Mouse (Mus musculus) MEL (cell line): ENCODE data around the gene Rnf141. TPM values are rescaled to one million over a fixed set of nuclear protein-coding genes. Genes with fewer than 3 reads are reported as not detected.

ENCODE experiments used
- DNase-seq: peaks from one replicate; pipeline ENCODE4 v3.0.0; 2011; ENCODE audit warnings: low read depth, low spot score
- H3K27ac ChIP-seq: 2 replicates; pipeline ENCODE4 v1.5.1; 2012; ENCODE audit warnings: low read depth, mild to moderate bottlenecking, control low read depth, low read length, moderate library complexity; ENCODE audit not compliant: control insufficient read depth
- H3K27me3 ChIP-seq, 2 experiments: fragments of 150-350 bp in 1 of 2; sonication (generic) in 1 of 2; 2 replicates each; pipeline ENCODE4 v1.6.1; 2012; ENCODE audit warnings: low read length in 2 of 2, mild to moderate bottlenecking in 2 of 2, improper control_type of control experiment in 1 of 2, moderate library complexity in 1 of 2; ENCODE audit not compliant: insufficient read depth in 2 of 2, control insufficient read depth in 1 of 2
- H3K36me3 ChIP-seq, 2 experiments: 2 replicates each; pipeline ENCODE4 v1.6.1; 2012 to 2014; ENCODE audit warnings: low read length in 2 of 2, improper control_type of control experiment in 1 of 2, inconsistent platforms in 1 of 2, mild to moderate bottlenecking in 1 of 2; ENCODE audit not compliant: insufficient read depth in 2 of 2, control insufficient read depth in 1 of 2
- H3K4me1 ChIP-seq, 2 experiments: fragments of 150-350 bp in 1 of 2; sonication (generic) in 1 of 2; 2 replicates each; pipeline ENCODE4 v1.6.1; 2012; ENCODE audit warnings: low read length in 2 of 2, improper control_type of control experiment in 1 of 2, mild to moderate bottlenecking in 1 of 2; ENCODE audit not compliant: insufficient read depth in 2 of 2, control insufficient read depth in 1 of 2
- H3K4me3 ChIP-seq, 2 experiments: fragments of 150-350 bp in 1 of 2; sonication (generic) in 1 of 2; 2 replicates each; pipeline ENCODE4 v1.5.1; 2012; ENCODE audit warnings: low read depth in 2 of 2, low read length in 2 of 2, mild to moderate bottlenecking in 2 of 2, moderate library complexity in 2 of 2, control low read depth in 1 of 2, improper control_type of control experiment in 1 of 2; ENCODE audit not compliant: control insufficient read depth in 1 of 2, insufficient read depth in 1 of 2
- H3K79me2 ChIP-seq: 2 replicates; pipeline ENCODE4 v1.6.1; 2012; ENCODE audit warnings: mild to moderate bottlenecking, low read length, moderate library complexity; ENCODE audit not compliant: control insufficient read depth, poor library complexity, insufficient read depth
- H3K9ac ChIP-seq: 2 replicates; pipeline ENCODE4 v1.6.1; 2012; ENCODE audit warnings: low read depth, mild to moderate bottlenecking, control low read depth, low read length, moderate library complexity; ENCODE audit not compliant: control insufficient read depth, poor library complexity, severe bottlenecking
- H3K9me3 ChIP-seq: fragments of 150-350 bp; sonication (generic); replicated peaks from 2 replicates; pipeline ENCODE4 v1.6.1; 2012; ENCODE audit warnings: mild to moderate bottlenecking, low read length, improper control_type of control experiment, moderate library complexity; ENCODE audit not compliant: insufficient read depth
- CHD1 ChIP-seq: IDR thresholded peaks from 2 replicates; pipeline ENCODE4 v1.6.1; 2012; ENCODE audit warnings: low read depth, mild to moderate bottlenecking, inconsistent platforms, low read length, improper control_type of control experiment
- CHD2 ChIP-seq: IDR thresholded peaks from 2 replicates; pipeline ENCODE4 v1.6.1; 2011; ENCODE audit warnings: low read length, improper control_type of control experiment
- CTCF ChIP-seq, 3 experiments: IDR thresholded peaks in 2 of 3; conservative IDR thresholded peaks in 1 of 3; 2 replicates each; pipeline ENCODE4 v1.5.1; 2011 to 2012; ENCODE audit warnings: low read length in 3 of 3, low read depth in 2 of 3, mild to moderate bottlenecking in 2 of 3, improper control_type of control experiment in 1 of 3, inconsistent platforms in 1 of 3, mixed read lengths in 1 of 3, moderate library complexity in 1 of 3; ENCODE audit not compliant: control insufficient read depth in 1 of 3, insufficient read depth in 1 of 3, poor library complexity in 1 of 3, severe bottlenecking in 1 of 3
- E2F4 ChIP-seq: IDR thresholded peaks from 2 replicates; pipeline ENCODE4 v1.6.1; 2011; ENCODE audit warnings: low read depth, low read length, improper control_type of control experiment, borderline replicate concordance
- EP300 ChIP-seq, 2 experiments: IDR thresholded peaks; 2 replicates each; pipeline ENCODE4 v1.6.1; 2011; ENCODE audit warnings: improper control_type of control experiment in 2 of 2, low read length in 2 of 2, low read depth in 1 of 2, mild to moderate bottlenecking in 1 of 2
- ETS1 ChIP-seq: IDR thresholded peaks from 2 replicates; pipeline ENCODE4 v1.6.1; 2012; ENCODE audit warnings: low read depth, mild to moderate bottlenecking, inconsistent platforms, low read length, improper control_type of control experiment, moderate library complexity
- HCFC1 ChIP-seq: IDR thresholded peaks from 2 replicates; pipeline ENCODE4 v1.6.1; 2012; ENCODE audit warnings: low read depth, mild to moderate bottlenecking, inconsistent platforms, low read length, improper control_type of control experiment, moderate library complexity
- JUND ChIP-seq: IDR thresholded peaks from 2 replicates; pipeline ENCODE4 v1.6.1; 2011; ENCODE audit warnings: low read depth, mild to moderate bottlenecking, improper control_type of control experiment, low read length
- KAT2A ChIP-seq: conservative IDR thresholded peaks from 2 replicates; pipeline ENCODE4 v1.6.1; 2012; ENCODE audit warnings: low read depth, low read length, improper control_type of control experiment, inconsistent platforms
- MAFK ChIP-seq: IDR thresholded peaks from 2 replicates; pipeline ENCODE4 v1.6.1; 2011; ENCODE audit warnings: low read depth, mild to moderate bottlenecking, low read length, improper control_type of control experiment, borderline replicate concordance
- MEF2A ChIP-seq: IDR thresholded peaks from 2 replicates; pipeline ENCODE4 v1.6.1; 2014; ENCODE audit warnings: low read depth, mild to moderate bottlenecking, inconsistent platforms, low read length, improper control_type of control experiment; ENCODE audit not compliant: poor library complexity, insufficient replicate concordance, severe bottlenecking; ENCODE audit errors: extremely low read depth
- MXI1 ChIP-seq: IDR thresholded peaks from 2 replicates; pipeline ENCODE4 v1.6.1; 2011; ENCODE audit warnings: mild to moderate bottlenecking, low read depth, low read length, improper control_type of control experiment
- MYB ChIP-seq: IDR thresholded peaks from 2 replicates; pipeline ENCODE4 v1.6.1; 2011; ENCODE audit warnings: mild to moderate bottlenecking, low read depth, low read length, improper control_type of control experiment
- MYC ChIP-seq: IDR thresholded peaks from 2 replicates; pipeline ENCODE4 v1.6.1; 2011; ENCODE audit warnings: low read depth, mild to moderate bottlenecking, low read length, improper control_type of control experiment, moderate library complexity
- NRF1 ChIP-seq: IDR thresholded peaks from 2 replicates; pipeline ENCODE4 v1.6.1; 2014; ENCODE audit warnings: low read depth, mild to moderate bottlenecking, inconsistent platforms, low read length, improper control_type of control experiment, moderate library complexity; ENCODE audit not compliant: poor library complexity, insufficient read depth, severe bottlenecking
- POLR2A ChIP-seq, 2 experiments: IDR thresholded peaks; 2 replicates each; pipeline ENCODE4 v1.6.1; 2011 to 2012; ENCODE audit warnings: low read length in 2 of 2, mild to moderate bottlenecking in 2 of 2, control low read depth in 1 of 2, improper control_type of control experiment in 1 of 2, low read depth in 1 of 2, moderate library complexity in 1 of 2; ENCODE audit not compliant: control insufficient read depth in 1 of 2, insufficient read depth in 1 of 2, poor library complexity in 1 of 2
- POLR2AphosphoS2 ChIP-seq: IDR thresholded peaks from 2 replicates; pipeline ENCODE4 v1.6.1; 2011; ENCODE audit warnings: low read length, improper control_type of control experiment
- POLR2AphosphoS5 ChIP-seq: IDR thresholded peaks from 2 replicates; pipeline ENCODE4 v1.6.1; 2012; ENCODE audit warnings: low read depth, borderline replicate concordance, mild to moderate bottlenecking, inconsistent platforms, low read length, moderate library complexity, mixed read lengths
- RAD21 ChIP-seq: IDR thresholded peaks from 2 replicates; pipeline ENCODE4 v1.6.1; 2011; ENCODE audit warnings: mild to moderate bottlenecking, low read depth, low read length, improper control_type of control experiment
- RCOR1 ChIP-seq: IDR thresholded peaks from 2 replicates; pipeline ENCODE4 v1.6.1; 2012; ENCODE audit warnings: low read depth, mild to moderate bottlenecking, inconsistent platforms, low read length, improper control_type of control experiment
- SMC3 ChIP-seq: IDR thresholded peaks from 2 replicates; pipeline ENCODE4 v1.6.1; 2011; ENCODE audit warnings: low read depth, low read length, improper control_type of control experiment
- TAL1 ChIP-seq: IDR thresholded peaks from 2 replicates; pipeline ENCODE4 v1.6.1; 2012; ENCODE audit warnings: mild to moderate bottlenecking, inconsistent platforms, low read length, moderate library complexity, mixed read lengths
- TCF12 ChIP-seq: IDR thresholded peaks from 2 replicates; pipeline ENCODE4 v1.6.1; 2014; ENCODE audit warnings: low read depth, mild to moderate bottlenecking, inconsistent platforms, low read length, improper control_type of control experiment, moderate library complexity
- USF1 ChIP-seq: IDR thresholded peaks from 2 replicates; pipeline ENCODE4 v1.6.1; 2014; ENCODE audit warnings: low read depth, mild to moderate bottlenecking, inconsistent platforms, low read length, improper control_type of control experiment, moderate library complexity
- ZC3H11A ChIP-seq: IDR thresholded peaks from 2 replicates; pipeline ENCODE4 v1.6.1; 2012; ENCODE audit warnings: low read depth, mild to moderate bottlenecking, inconsistent platforms, low read length, improper control_type of control experiment
- ZKSCAN1 ChIP-seq: IDR thresholded peaks from 2 replicates; pipeline ENCODE4 v1.6.1; 2012; ENCODE audit warnings: low read depth, mild to moderate bottlenecking, inconsistent platforms, low read length, improper control_type of control experiment, moderate library complexity
- ZMIZ1 ChIP-seq: IDR thresholded peaks from 2 replicates; pipeline ENCODE4 v1.6.1; 2012; ENCODE audit warnings: low read depth, mild to moderate bottlenecking, inconsistent platforms, low read length, improper control_type of control experiment, moderate library complexity
- ZNF384 ChIP-seq: IDR thresholded peaks from 2 replicates; pipeline ENCODE4 v1.6.1; 2012; ENCODE audit warnings: low read depth, mild to moderate bottlenecking, inconsistent platforms, low read length, improper control_type of control experiment
- polyA plus RNA-seq, 2 experiments: library from polyadenylated mRNA; stranded (reverse) in 1 of 2; unstranded in 1 of 2; fragments of >175 nt in 1 of 2; fragments of >200 nt in 1 of 2; gene quantifications; 2 replicates each; pipeline versions ENCODE4 v1.2.1 to v1.2.4; 2012; ENCODE audit warnings: low replicate concordance in 2 of 2, low read depth in 1 of 2; ENCODE audit not compliant: insufficient read length in 2 of 2, insufficient read depth in 1 of 2, missing spikeins in 1 of 2
- total RNA-seq: library from RNA; depleted of rRNA; stranded (reverse); fragments of 300-350 nt; gene quantifications from 2 replicates; pipeline ENCODE4 v1.2.3, GENCODE M21; 2012

The Rnf141 gene
- total and polyA plus RNA-seq, 3 experiments, result 18.8 to 19.7 TPM; not detected in 1

DNA sequence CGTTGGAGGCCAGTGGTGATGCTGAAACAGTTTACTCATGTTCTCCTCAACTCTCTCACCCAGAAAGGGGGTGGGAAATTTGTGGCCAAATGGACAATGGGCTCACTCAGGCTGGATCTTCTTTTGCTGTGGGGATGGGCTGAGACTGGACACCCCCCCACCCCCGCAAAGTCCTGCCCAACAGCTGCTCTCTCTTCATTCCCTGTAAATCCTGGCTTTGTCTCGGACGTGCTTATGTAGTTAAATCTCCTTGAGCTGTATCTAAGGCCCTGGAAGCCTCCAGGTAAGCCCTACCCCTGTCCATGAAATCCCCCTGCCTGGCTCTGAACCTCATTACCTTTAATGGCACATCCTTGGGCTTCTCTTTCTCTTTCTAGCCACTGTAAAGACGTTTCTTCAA is 24.6 kb upstream of the Rnf141 start:
- TF ChIP-seq NRF1 (no peak), ZNF384 (no peak), POLR2AphosphoS5 (no peak), POLR2AphosphoS2 (no peak), TCF12 (no peak), JUND (no peak), E2F4 (no peak), ZC3H11A (no peak), TAL1 (no peak), CHD1 (no peak), RCOR1 (no peak), ETS1 (no peak), EP300 (IDR thresholded peaks at IDR 0.05; ENCODE audit: low read depth in 1 of 2, low read length in 2 of 2) (no peak), HCFC1 (no peak), KAT2A (no peak), ZKSCAN1 (no peak), MXI1 (no peak), POLR2A (IDR thresholded peaks at IDR 0.05; ENCODE audit: control insufficient read depth in 1 of 2, insufficient read depth in 1 of 2, low read depth in 1 of 2, low read length in 2 of 2, poor library complexity in 1 of 2) (no peak)
- H3K36me3 ChIP-seq, result no peaks in the 10 kb centered on the region

DNA sequence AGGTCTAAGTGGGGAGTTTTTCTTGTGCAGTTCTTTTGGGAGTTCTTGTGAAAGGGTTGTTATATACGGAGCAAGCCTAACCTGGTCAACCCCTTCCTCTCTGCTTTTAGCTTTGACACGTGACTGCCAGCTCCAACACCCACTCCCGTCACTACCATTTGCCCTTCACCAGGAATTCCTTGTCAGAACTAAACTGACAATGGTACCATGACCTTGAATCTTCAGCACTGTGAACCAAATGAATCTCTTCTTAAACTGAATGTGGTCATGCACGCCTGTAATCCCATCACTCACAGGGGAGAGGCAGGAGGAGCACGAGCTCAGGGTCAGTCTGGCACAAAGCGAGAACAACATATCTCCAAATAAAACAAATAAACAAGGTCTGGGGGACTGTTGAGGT is 22.9 kb upstream of the Rnf141 start:
- Histone ChIP-seq H3K27ac (no peak overlapping the region), H3K27me3 (peaks cover 3 to 4% of the 10 kb centered on the region in 2 experiments; a peak in 3 of 4 replicates), H3K4me1 (no peaks in the 10 kb centered on the region), H3K9ac (no peak overlapping the region), H3K36me3 (no peaks in the 10 kb centered on the region), H3K9me3 (no peaks in the 10 kb centered on the region), H3K79me2 (no peaks in the 10 kb centered on the region), H3K4me3 (no peak overlapping the region)
- TF ChIP-seq EP300 (IDR thresholded peaks at IDR 0.05; ENCODE audit: low read depth in 1 of 2, low read length in 2 of 2), result no peak
- no peak for TF ChIP-seq MAFK
- no peak for TF ChIP-seq USF1
- TF ChIP-seq ZC3H11A, result no peak
- TF ChIP-seq CTCF (IDR thresholded peaks at IDR 0.05 in 2 of 3, conservative IDR thresholded peaks at IDR 0.05 in 1 of 3; ENCODE audit: control insufficient read depth in 1 of 3, insufficient read depth in 1 of 3, low read depth in 2 of 3, low read length in 3 of 3, poor library complexity in 1 of 3, severe bottlenecking in 1 of 3), result no peak
- TF ChIP-seq CHD2, result no peak
- no peak for TF ChIP-seq JUND
- TF ChIP-seq SMC3, result no peak
- TF ChIP-seq MYC, result no peak
- TF ChIP-seq ZMIZ1, result no peak
- no peak for TF ChIP-seq RCOR1
- no peak for TF ChIP-seq E2F4
- TF ChIP-seq TCF12, result no peak
- TF ChIP-seq MEF2A, result no peak
- no peak for TF ChIP-seq MYB
- TF ChIP-seq RAD21, result no peak
- no peak for DNase-seq

More for the DNA sequence above, 24.6 kb upstream of the Rnf141 start:
- no peak overlapping the region for H3K27ac ChIP-seq
- H3K4me3 ChIP-seq, result no peak overlapping the region
- H3K79me2 ChIP-seq, result no peaks in the 10 kb centered on the region
- no peak for DNase-seq
- no peaks in the 10 kb centered on the region for H3K9me3 ChIP-seq
- H3K27me3 ChIP-seq, result peaks cover 3 to 4% of the 10 kb centered on the region in 2 experiments; a peak in 3 of 4 replicates
- H3K9ac ChIP-seq, result no peak overlapping the region
- no peaks in the 10 kb centered on the region for H3K4me1 ChIP-seq
